Mouse (Mus musculus) left cerebral cortex, adult 9 months (tissue): ENCODE data around the gene Nim1k.
"Not testable (repeated sequence)": the region's sequence is repeated elsewhere in the genome, so short reads cannot be mapped to it uniquely, and the experiment has no call there.

Experiments used
- DNase-seq, 2 experiments: peaks; one replicate each; pipeline ENCODE4 v3.0.0; 2022; ENCODE audit warnings: low spot score in 2 of 2

The Nim1k gene

GRCm38 (mm10) chr13:119727608-119728387, 27.9 kb downstream of the Nim1k start:
- DNase-seq: peak in 1 of 2 experiments; percentile 60

DNA sequence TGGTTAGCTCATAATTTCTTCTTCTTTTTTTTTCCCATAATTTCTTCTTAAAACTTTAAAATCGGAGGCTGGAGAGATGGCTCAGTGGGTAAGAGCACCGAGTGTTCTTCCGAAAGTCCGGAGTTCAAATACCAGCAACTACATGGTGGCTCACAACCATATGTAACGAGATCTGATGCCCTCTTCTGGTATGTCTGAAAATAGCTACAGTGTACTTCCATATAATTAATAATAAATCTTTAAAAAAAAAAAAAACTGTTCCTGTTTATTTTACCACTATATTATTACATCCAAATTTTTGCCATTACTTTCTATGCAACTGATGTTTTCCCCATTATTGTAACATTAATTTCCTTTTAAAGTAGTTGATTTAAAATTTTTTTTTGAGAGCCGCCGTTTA, 31.1 kb downstream of the Nim1k start:
- DNase-seq: no peak

- no peak for DNase-seq
Observed at GRCm38 (mm10) chr13:119723368-119723767, 32.3 kb downstream of the Nim1k start.

DNA sequence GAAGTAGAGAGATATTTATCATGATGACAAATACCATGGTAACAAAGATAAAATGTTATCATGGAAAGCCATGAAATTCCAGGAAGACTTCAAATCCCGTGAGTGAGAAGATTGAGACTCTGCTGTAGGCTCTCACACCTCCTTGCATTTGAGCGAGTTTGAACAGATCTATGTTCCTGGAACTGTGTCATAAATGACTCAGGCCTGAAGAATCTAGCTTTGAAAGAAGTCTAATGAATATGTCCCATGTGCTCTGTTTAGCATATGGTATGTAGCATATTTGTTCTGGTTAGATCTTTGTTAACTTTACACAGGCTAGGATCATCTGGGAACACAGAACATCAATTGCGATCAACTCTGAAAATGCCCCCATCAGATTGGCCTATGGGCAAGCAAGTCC, 33.2 kb downstream of the Nim1k start:
- DNase-seq: no peak

- DNase-seq: no peak
Observed at GRCm38 (mm10) chr13:119716105-119716504, 39.6 kb downstream of the Nim1k start.

DNA sequence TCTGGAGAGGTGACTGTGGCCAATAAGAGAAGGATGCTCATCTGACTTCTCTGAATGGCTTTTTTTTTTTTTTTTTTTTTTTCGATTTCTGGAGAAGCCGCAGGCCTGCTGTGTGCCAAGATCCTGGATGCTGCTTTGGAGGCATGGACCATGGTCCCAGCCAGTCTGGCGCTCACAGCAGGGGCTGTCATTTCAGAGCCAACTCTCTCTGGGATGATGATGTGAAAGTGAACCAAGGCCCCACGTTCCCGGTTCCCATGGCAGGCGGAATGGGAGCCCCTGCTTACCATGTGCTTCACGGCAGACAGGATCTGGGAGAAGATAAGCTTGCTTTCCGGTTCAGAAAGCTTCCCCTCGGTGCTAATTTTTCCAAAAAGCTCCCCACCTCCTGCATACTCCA, 41.9 kb downstream of the Nim1k start:
- DNase-seq: no peak

- DNase-seq: no peak
Observed at GRCm38 (mm10) chr13:119713107-119713787, 42.4 kb downstream of the Nim1k start.

DNA sequence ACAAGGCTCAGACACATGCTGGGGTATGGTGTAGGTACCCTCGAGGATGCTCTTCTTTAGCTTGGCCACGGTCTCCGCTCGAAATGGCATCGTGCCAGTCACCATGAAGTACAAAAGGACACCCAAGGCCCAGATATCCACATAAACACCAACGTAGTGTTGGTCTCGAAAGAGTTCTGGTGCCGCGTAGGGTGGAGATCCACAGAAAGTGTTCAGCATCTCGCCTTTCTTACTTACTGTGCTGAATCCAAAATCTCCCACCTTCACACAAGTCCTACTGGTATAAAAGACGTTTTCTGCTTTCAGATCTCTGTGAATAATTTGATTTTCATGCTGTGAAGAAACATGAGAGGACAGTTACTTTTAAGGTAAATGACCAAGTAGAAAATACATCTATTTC, 43.2 kb downstream of the Nim1k start:
- no peak for DNase-seq

- no peak for DNase-seq
Observed at GRCm38 (mm10) chr13:119710268-119710610, 45.4 kb downstream of the Nim1k start.

DNA sequence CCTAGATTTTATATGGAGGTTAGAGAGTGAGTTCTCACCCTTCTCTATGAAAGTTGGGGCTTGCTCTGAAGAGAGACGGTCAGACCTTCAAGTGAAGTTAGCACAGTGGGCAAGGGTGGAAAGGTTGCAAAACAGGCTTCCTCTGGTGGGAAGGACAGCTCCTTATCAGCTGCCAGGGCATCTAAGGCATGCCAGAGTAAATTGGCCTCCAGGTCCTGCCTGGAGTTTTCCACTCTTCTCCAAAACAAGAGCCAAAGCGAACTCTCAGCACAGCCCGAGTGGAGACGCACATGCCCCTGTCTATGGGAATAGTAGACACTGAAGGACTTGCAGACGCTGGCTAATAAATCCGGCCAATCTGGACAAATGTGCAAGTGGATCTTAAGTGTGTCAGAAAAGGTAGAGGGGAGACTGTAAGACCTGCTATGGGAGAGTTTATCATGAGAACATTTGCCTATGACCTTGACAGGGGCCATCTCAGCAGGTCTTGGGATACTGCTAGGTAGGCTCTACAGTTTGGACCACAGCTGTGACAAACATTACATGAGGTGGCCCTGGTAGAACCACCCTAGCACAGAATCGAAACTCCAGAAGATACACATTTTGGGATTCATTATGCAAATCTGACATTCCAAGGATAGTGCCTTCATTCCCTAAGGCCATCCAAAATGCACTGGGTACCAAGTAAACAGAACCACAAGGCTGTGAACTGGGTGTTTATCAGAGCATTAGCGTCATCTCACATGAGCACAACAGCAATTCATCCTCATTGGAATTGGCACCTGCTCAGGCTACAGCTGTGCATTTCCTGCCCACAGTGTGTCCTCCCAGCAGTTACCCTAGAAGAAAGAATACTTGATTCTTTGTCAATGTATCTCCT, 46.1 kb downstream of the Nim1k start:
- no peak for DNase-seq

- no peak for DNase-seq
Observed at GRCm38 (mm10) chr13:119708941-119709340, 46.7 kb downstream of the Nim1k start.

GRCm38 (mm10) chr13:119707906-119708305, 47.8 kb downstream of the Nim1k start:
- DNase-seq: no peak

DNA sequence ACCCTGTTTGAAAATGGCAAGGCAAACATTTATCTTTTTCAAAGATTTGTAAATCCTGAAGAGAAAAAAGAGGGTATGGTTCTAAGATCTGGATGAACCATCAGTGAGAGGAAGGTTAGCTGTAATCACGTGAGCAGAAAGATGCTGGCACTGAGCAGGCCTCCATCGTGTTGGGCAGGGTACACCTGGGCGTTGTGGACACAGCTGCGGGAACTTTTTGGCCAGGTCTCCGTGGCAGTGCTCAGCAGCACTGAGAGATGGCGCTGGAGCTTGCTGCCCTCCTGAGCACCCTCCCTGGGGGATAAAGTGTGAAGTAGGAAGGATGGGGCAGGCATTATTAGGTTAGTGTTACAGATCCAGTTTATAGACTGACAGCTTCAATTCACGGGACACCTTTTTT, 48.7 kb downstream of the Nim1k start:
- no peak for DNase-seq

DNA sequence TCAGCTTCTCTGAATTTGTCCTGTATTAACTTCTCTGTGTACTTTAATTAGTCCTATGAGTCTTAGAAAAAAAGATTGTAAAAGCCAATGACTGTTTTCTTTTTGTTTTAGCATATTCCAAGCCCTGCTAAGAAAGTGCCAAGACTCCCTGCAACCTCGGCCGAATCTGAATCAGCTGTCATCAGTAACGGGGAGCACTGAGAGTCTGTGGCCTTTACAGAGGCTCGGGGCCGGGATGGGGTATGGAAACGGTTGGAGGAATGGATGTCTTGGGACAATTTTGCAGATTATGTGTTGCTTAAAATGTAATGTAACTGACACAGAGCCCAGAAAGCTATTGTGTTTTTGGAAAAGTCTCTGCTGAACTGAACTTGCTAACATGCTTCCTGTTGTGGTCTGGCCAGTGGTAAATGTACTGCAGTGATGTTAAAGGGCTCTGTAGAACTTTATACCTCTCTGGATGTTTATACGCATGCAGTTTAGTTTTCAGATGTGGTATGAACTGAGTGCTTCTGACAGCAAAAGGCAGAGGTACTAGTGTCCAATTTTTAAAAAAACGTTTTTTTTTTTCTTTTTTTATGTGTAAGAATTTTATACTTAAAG, 49.3 kb downstream of the Nim1k start:
- DNase-seq: not testable (repeated sequence)

DNA sequence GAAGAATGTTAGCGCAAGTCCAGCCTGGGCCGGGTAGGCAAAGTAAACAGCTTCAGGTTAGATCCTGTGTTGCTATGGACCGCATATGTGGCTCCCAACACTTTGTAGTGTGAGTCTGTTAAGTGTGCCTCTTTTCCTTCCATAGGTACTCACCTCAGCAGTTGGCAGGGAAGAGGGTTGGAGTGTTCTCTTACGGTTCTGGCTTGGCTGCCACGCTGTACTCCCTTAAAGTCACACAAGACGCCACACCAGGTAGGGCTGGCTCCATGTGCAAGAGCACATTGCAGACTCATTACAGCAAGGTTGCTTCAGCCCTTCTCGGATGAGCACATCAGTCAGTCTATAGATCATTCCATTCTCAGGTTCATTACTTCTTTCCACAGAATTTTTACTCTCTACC, 51.4 kb downstream of the Nim1k start:
- DNase-seq: no peak

DNA sequence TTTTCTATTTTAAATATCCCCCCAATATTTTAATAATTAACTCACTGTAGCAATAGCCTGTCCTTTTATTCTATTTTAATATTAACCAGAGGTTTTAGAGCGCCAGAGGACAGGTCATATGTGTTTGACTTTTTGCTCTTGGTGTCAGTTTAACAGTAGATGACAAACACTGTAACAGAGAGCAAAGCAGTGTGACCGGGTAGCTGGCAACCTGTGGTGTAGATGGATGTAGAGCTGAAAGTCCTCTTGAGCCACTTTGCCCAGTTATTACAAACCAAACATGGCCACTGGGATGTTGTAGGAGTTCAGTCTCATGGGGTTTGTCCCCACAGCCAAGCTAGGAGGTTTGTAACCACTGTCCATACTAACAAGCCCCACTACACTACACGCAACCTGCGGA, 57.2 kb downstream of the Nim1k start:
- DNase-seq: no peak

GRCm38 (mm10) chr13:119696496-119696895, 59.2 kb downstream of the Nim1k start:
- DNase-seq: no peak

- DNase-seq: no peak
Observed at GRCm38 (mm10) chr13:119695676-119696075, 60.0 kb downstream of the Nim1k start.

GRCm38 (mm10) chr13:119691958-119692357, 63.7 kb downstream of the Nim1k start:
- not testable (repeated sequence) for DNase-seq

DNA sequence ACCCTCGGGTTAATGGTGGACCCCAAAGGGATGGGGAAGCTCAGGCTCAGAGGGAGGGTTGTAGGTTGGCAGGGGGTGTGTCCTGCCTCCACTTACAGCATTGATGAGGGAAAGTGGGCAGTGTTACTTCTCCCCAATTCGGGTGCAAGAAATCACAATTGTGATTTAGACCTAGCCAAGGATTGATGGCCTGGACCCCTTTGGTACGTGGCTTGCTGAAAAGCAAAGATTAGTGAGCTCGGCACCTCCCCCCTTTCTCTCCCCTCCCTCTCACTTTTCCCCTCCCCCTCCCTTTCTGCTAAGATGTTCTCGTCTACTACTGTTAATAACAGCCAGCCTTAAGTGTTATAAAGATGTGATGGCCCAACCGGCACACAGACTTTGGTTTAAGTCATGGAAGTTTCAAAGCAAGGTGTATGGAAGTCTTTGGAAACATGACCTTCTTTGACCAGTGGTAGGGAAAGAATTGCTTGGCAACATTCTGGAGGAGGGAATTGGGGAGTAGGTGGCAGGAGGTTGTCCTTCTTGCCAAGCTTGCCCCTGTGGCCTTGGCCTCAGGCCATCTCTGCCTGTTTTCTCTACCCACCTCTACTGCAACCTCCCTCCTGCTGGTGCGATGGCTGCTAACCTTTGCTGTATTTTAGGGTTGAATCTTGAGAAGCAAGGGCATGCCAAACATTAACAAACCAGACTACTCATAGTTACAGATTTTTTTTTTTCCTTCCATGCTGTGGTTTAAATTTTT, 64.6 kb downstream of the Nim1k start:
- DNase-seq: peak in 1 of 2 experiments; percentile 22

DNA sequence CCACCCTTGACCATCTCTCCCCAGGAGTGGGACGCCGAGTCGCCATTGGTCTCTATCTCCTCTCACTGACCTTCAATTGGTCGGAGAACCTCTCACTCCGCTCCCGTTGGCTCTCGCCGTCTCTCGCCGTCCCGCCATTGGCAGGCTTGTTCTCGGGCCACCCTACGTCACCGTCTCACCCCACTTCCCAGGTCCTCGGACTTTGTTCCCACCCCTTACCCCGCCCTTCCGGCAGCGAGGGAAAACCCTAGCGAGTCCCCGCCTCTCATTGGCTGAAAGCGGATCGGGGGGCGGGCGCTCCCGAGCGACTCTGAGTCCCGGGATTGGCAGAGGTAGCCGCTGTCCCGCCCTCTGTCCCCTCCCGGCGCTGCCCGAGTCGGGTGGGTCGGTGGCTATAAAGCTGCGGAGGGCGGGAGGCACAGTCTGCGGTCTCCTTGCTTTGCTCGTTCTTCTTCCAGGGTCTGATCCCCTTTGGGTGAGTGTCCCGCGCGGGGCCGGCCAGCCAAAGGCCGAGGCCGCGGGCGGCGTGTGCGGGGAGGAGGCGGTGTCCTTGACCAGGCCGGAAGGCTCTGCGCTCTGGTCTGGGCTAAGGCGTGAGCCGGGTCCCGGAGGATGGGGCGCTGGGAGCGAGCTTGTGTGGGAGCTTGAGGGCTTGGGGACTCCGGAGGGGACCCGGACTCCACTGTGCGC, 65.5 kb downstream of the Nim1k start, which contains the start of gene Hmgcs1:
Gene Hmgcs1, plus strand, starts transcription at position 341 of the 690 bp plus-strand sequence.
- peak; percentile 99 for DNase-seq
